In the genomic region with DNA sequence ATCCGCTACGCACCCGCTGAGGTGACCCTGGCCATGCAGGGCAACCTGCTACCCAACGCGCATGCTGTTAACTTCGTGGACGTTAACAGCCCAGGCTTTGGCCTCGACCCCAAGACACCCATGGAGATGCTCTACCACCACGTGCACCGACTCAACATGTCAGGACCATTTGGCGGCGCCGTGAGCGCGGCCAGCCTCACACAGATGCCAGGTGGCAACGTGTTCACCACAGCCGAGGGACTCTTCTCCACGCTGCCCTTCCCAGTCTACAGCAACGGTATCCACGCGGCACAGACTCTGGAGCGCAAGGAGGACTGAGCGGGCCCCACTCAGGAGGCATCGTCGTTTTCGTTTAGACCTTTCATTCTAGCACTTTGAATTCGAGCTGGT, we compare ENCODE assay signal across 9 mouse cellular contexts.
A peak's percentile ranks its signal among the peaks of the same experiment; 100 is the strongest.
DNase-seq lines count a peak whose midpoint lies in the region; ATAC-seq and TF ChIP-seq lines count a peak whose summit lies in the region.
"Had no signal": no experiment of that assay in that cellular context is flagged by ENCODE, and none has a peak within 500 bp of the region (broad histone marks: within the 10 kb centered on the region; RNA-seq: fewer than 3 reads in every experiment).

No protein-coding gene starts in this region.

- no peaks in the 10 kb centered on the region for H3K9me3 ChIP-seq in liver, embryonic 11.5 days (ENCODE audit: control insufficient read depth, low read length)
- H3K9me3 ChIP-seq in embryonic facial prominence, embryonic 13.5 days, result no peaks in the 10 kb centered on the region
- H3K9me3 ChIP-seq in hindbrain, embryonic 15.5 days, result no peaks in the 10 kb centered on the region
- H3K9me3 ChIP-seq in midbrain, postnatal 0 days (ENCODE audit: low read length), result no peaks in the 10 kb centered on the region

- no peaks in the 10 kb centered on the region for H3K36me3 ChIP-seq in liver, embryonic 11.5 days (ENCODE audit: control insufficient read depth, insufficient read depth, low read length)
- H3K36me3 ChIP-seq in embryonic facial prominence, embryonic 13.5 days, result no peaks in the 10 kb centered on the region
- no peaks in the 10 kb centered on the region for H3K36me3 ChIP-seq in hindbrain, embryonic 15.5 days
- H3K36me3 ChIP-seq in midbrain, postnatal 0 days (ENCODE audit: insufficient read depth, low read length), result no peaks in the 10 kb centered on the region

- peaks cover 9% of the 10 kb centered on the region for H3K4me1 ChIP-seq in liver, embryonic 11.5 days (replicated peaks; ENCODE audit: control insufficient read depth, insufficient read depth, low read length)
- H3K4me1 ChIP-seq in embryonic facial prominence, embryonic 13.5 days, result peaks cover 21% of the 10 kb centered on the region
- peaks cover 12% of the 10 kb centered on the region for H3K4me1 ChIP-seq in hindbrain, embryonic 15.5 days (replicated peaks)
- H3K4me1 ChIP-seq in midbrain, postnatal 0 days (ENCODE audit: insufficient read depth, low read length), result no peaks in the 10 kb centered on the region

- peak overlapping the region; percentile 40 for H3K4me3 ChIP-seq in liver, embryonic 11.5 days (ENCODE audit: low read depth, low read length)
- H3K4me3 ChIP-seq in embryonic facial prominence, embryonic 13.5 days, result peak overlapping the region; percentile 48; the same call in 1 of the 2 replicates
- no peak overlapping the region for H3K4me3 ChIP-seq in hindbrain, embryonic 15.5 days
- H3K4me3 ChIP-seq in midbrain, postnatal 0 days (ENCODE audit: low read depth, low read length), result peak overlapping the region; percentile 36; the same call in 1 of the 2 replicates

- H3K9ac ChIP-seq in liver, embryonic 11.5 days (ENCODE audit: low read depth, low read length), result no peak overlapping the region
- H3K9ac ChIP-seq in embryonic facial prominence, embryonic 13.5 days, result no peak overlapping the region
- no peak overlapping the region for H3K9ac ChIP-seq in hindbrain, embryonic 15.5 days
- no peak overlapping the region for H3K9ac ChIP-seq in midbrain, postnatal 0 days (replicated peaks; ENCODE audit: low read length, poor library complexity, severe bottlenecking)

- peak; percentile 37 for DNase-seq in liver, embryonic 11.5 days (ENCODE audit: low spot score)
- no peak for DNase-seq in liver
- no peak for DNase-seq in midbrain, postnatal 0 days (ENCODE audit: low spot score)
- DNase-seq in ovary, adult 18-20 months (ENCODE audit: low spot score), result no peak
- DNase-seq in cerebellum, postnatal 36 days, result no peak

- no peak overlapping the region for H3K27ac ChIP-seq in liver, embryonic 11.5 days (ENCODE audit: low read depth, low read length)
- no peak overlapping the region for H3K27ac ChIP-seq in embryonic facial prominence, embryonic 13.5 days
- H3K27ac ChIP-seq in hindbrain, embryonic 15.5 days (replicated peaks), result no peak overlapping the region
- H3K27ac ChIP-seq in midbrain, postnatal 0 days (ENCODE audit: low read depth, low read length), result no peak overlapping the region
- H3K27ac ChIP-seq: layer of hippocampus, adult 2 months had no signal

- TF ChIP-seq CTCF in midbrain, postnatal 0 days (IDR thresholded peaks at IDR 0.05), result no peak

- no peak for ATAC-seq in liver, embryonic 11.5 days (replicated peaks; ENCODE audit: low FRiP score)
- ATAC-seq in embryonic facial prominence, embryonic 13.5 days (ENCODE audit: insufficient number of reproducible peaks, insufficient read depth, low FRiP score, low TSS enrichment, low read depth), result no peak
- ATAC-seq in hindbrain, embryonic 15.5 days (ENCODE audit: low FRiP score, low read depth), result no peak; the same call in 1 of the 2 replicates
- no peak for ATAC-seq in midbrain, postnatal 0 days (ENCODE audit: low FRiP score)
- no peak for ATAC-seq in CD4-positive, CD25-positive, alpha-beta regulatory T cell, adult 4 months

- peaks cover 34% of the 10 kb centered on the region for H3K27me3 ChIP-seq in liver, embryonic 11.5 days (replicated peaks; ENCODE audit: control insufficient read depth, insufficient read depth, low read length)
- H3K27me3 ChIP-seq in embryonic facial prominence, embryonic 13.5 days, result peaks cover 60% of the 10 kb centered on the region
- H3K27me3 ChIP-seq in hindbrain, embryonic 15.5 days, result peaks cover 7% of the 10 kb centered on the region; the same call in 1 of the 2 replicates
- peaks cover 17% of the 10 kb centered on the region; the same call in 1 of the 2 replicates for H3K27me3 ChIP-seq in midbrain, postnatal 0 days (ENCODE audit: insufficient read depth, low read length)

- WGBS in liver, embryonic 11.5 days, result 57% methylated on average over 27 of the region's 27 CpGs
- WGBS in embryonic facial prominence, embryonic 13.5 days, result 67% methylated on average over 27 of the region's 27 CpGs
- WGBS in hindbrain, embryonic 15.5 days, result 72% methylated on average over 27 of the region's 27 CpGs
- 80% methylated on average over 27 of the region's 27 CpGs for WGBS in midbrain, postnatal 0 days

- H3K4me2 ChIP-seq in liver, embryonic 11.5 days, result peak overlapping the region; percentile 69
- H3K4me2 ChIP-seq in embryonic facial prominence, embryonic 13.5 days, result peak overlapping the region; percentile 83
- H3K4me2 ChIP-seq in hindbrain, embryonic 15.5 days, result peak overlapping the region; percentile 57; the same call in 1 of the 2 replicates
- no peak overlapping the region for H3K4me2 ChIP-seq in midbrain, postnatal 0 days (ENCODE audit: low read depth, low read length, poor library complexity, severe bottlenecking)
